Mouse (Mus musculus): ENCODE measurements at regions not wholly inside any gene's neighbourhood (a gene's known extent, or its start where the extent isn't known, plus 50 kb on each side); places are given as distances from the start of the nearest gene placed in this dataset.
A peak's percentile ranks its signal among the peaks of the same experiment; 100 is the strongest.
"Not testable (repeated sequence)": the region's sequence is repeated elsewhere in the genome, so short reads cannot be mapped to it uniquely, and the experiment has no call there.

- no peak overlapping the region for H3K4me3 ChIP-seq (ENCODE audit: insufficient read depth, low read length)
- no peak overlapping the region for H3K27ac ChIP-seq (ENCODE audit: insufficient read depth, low read length)
- no peak for TF ChIP-seq POLR2A (IDR thresholded peaks at IDR 0.05; ENCODE audit: extremely low read depth, insufficient read depth, low read length)
- no peak for TF ChIP-seq CTCF (IDR thresholded peaks at IDR 0.05; ENCODE audit: extremely low read depth, insufficient read depth, low read length)
- H3K4me1 ChIP-seq (ENCODE audit: control insufficient read depth, insufficient read depth, low read length): no peaks in the 10 kb centered on the region
Observed at GRCm38 (mm10) chr11:91333056-91333455, 244.3 kb downstream of the Kif2b start.

- TF ChIP-seq POLR2A (IDR thresholded peaks at IDR 0.05; ENCODE audit: extremely low read depth, insufficient read depth, low read length) (no peak), CTCF (IDR thresholded peaks at IDR 0.05; ENCODE audit: extremely low read depth, insufficient read depth, low read length) (no peak)
- no peaks in the 10 kb centered on the region for H3K4me1 ChIP-seq (ENCODE audit: control insufficient read depth, insufficient read depth, low read length)
- H3K4me3 ChIP-seq (ENCODE audit: insufficient read depth, low read length): no peak overlapping the region
- H3K27ac ChIP-seq (ENCODE audit: insufficient read depth, low read length): no peak overlapping the region
Observed at GRCm38 (mm10) chr11:91327543-91327942, 249.8 kb downstream of the Kif2b start.

GRCm38 (mm10) chr11:91310212-91310742 is 267.1 kb downstream of the Kif2b start:
- Histone ChIP-seq H3K4me1 (ENCODE audit: control insufficient read depth, insufficient read depth, low read length) (no peaks in the 10 kb centered on the region), H3K27ac (ENCODE audit: insufficient read depth, low read length) (no peak overlapping the region), H3K4me3 (ENCODE audit: insufficient read depth, low read length) (no peak overlapping the region)
- TF ChIP-seq POLR2A (IDR thresholded peaks at IDR 0.05; ENCODE audit: extremely low read depth, insufficient read depth, low read length) (no peak), CTCF (IDR thresholded peaks at IDR 0.05; ENCODE audit: extremely low read depth, insufficient read depth, low read length) (no peak)

- Histone ChIP-seq H3K27ac (ENCODE audit: insufficient read depth, low read length) (no peak overlapping the region), H3K4me1 (ENCODE audit: control insufficient read depth, insufficient read depth, low read length) (no peaks in the 10 kb centered on the region), H3K4me3 (ENCODE audit: insufficient read depth, low read length) (no peak overlapping the region)
- TF ChIP-seq POLR2A (IDR thresholded peaks at IDR 0.05; ENCODE audit: extremely low read depth, insufficient read depth, low read length): no peak
- TF ChIP-seq CTCF (IDR thresholded peaks at IDR 0.05; ENCODE audit: extremely low read depth, insufficient read depth, low read length): peak; percentile 69
Observed at GRCm38 (mm10) chr11:91289194-91290123, 287.9 kb downstream of the Kif2b start.

- no peak overlapping the region for H3K4me3 ChIP-seq (ENCODE audit: insufficient read depth, low read length)
- no peak for TF ChIP-seq CTCF (IDR thresholded peaks at IDR 0.05; ENCODE audit: extremely low read depth, insufficient read depth, low read length)
- TF ChIP-seq POLR2A (IDR thresholded peaks at IDR 0.05; ENCODE audit: extremely low read depth, insufficient read depth, low read length): no peak
- no peak overlapping the region for H3K27ac ChIP-seq (ENCODE audit: insufficient read depth, low read length)
- no peaks in the 10 kb centered on the region for H3K4me1 ChIP-seq (ENCODE audit: control insufficient read depth, insufficient read depth, low read length)
Observed at GRCm38 (mm10) chr11:91286376-91286775, 291.0 kb downstream of the Kif2b start.

GRCm38 (mm10) chr11:91262216-91262615 is 315.1 kb downstream of the Kif2b start:
- no peak overlapping the region for H3K27ac ChIP-seq (ENCODE audit: insufficient read depth, low read length)
- no peaks in the 10 kb centered on the region for H3K4me1 ChIP-seq (ENCODE audit: control insufficient read depth, insufficient read depth, low read length)
- no peak for TF ChIP-seq POLR2A (IDR thresholded peaks at IDR 0.05; ENCODE audit: extremely low read depth, insufficient read depth, low read length)
- no peak for TF ChIP-seq CTCF (IDR thresholded peaks at IDR 0.05; ENCODE audit: extremely low read depth, insufficient read depth, low read length)
- no peak overlapping the region for H3K4me3 ChIP-seq (ENCODE audit: insufficient read depth, low read length)

GRCm38 (mm10) chr11:91242061-91242460 is 335.3 kb downstream of the Kif2b start:
- not testable (repeated sequence) for H3K27ac ChIP-seq (ENCODE audit: insufficient read depth, low read length); H3K4me3 ChIP-seq (ENCODE audit: insufficient read depth, low read length); H3K4me1 ChIP-seq (ENCODE audit: control insufficient read depth, insufficient read depth, low read length)

- TF ChIP-seq CTCF (IDR thresholded peaks at IDR 0.05; ENCODE audit: extremely low read depth, insufficient read depth, low read length): no peak
- no peak for TF ChIP-seq POLR2A (IDR thresholded peaks at IDR 0.05; ENCODE audit: extremely low read depth, insufficient read depth, low read length)
- no peaks in the 10 kb centered on the region for H3K4me1 ChIP-seq (ENCODE audit: control insufficient read depth, insufficient read depth, low read length)
- H3K27ac ChIP-seq (ENCODE audit: insufficient read depth, low read length): no peak overlapping the region
- H3K4me3 ChIP-seq (ENCODE audit: insufficient read depth, low read length): no peak overlapping the region
Observed at GRCm38 (mm10) chr11:91216158-91216557, 361.2 kb downstream of the Kif2b start.

GRCm38 (mm10) chr11:91213104-91213503 is 364.3 kb downstream of the Kif2b start:
- TF ChIP-seq CTCF (IDR thresholded peaks at IDR 0.05; ENCODE audit: extremely low read depth, insufficient read depth, low read length) (no peak), POLR2A (IDR thresholded peaks at IDR 0.05; ENCODE audit: extremely low read depth, insufficient read depth, low read length) (no peak)
- Histone ChIP-seq H3K4me3 (ENCODE audit: insufficient read depth, low read length) (no peak overlapping the region), H3K27ac (ENCODE audit: insufficient read depth, low read length) (no peak overlapping the region), H3K4me1 (ENCODE audit: control insufficient read depth, insufficient read depth, low read length) (no peaks in the 10 kb centered on the region)

- H3K4me3 ChIP-seq (ENCODE audit: insufficient read depth, low read length): no peak overlapping the region
- no peak overlapping the region for H3K27ac ChIP-seq (ENCODE audit: insufficient read depth, low read length)
- no peaks in the 10 kb centered on the region for H3K4me1 ChIP-seq (ENCODE audit: control insufficient read depth, insufficient read depth, low read length)
- TF ChIP-seq POLR2A (IDR thresholded peaks at IDR 0.05; ENCODE audit: extremely low read depth, insufficient read depth, low read length) (no peak), CTCF (IDR thresholded peaks at IDR 0.05; ENCODE audit: extremely low read depth, insufficient read depth, low read length) (no peak)
Observed at GRCm38 (mm10) chr11:91206470-91206869, 370.9 kb downstream of the Kif2b start.
